Mouse (Mus musculus) liver, embryonic 14.5 days (tissue): ENCODE results near the gene Hist1h3b.

Source experiments
- CTCF ChIP-seq: IDR thresholded peaks from 2 replicates; pipeline ENCODE4 v1.5.1; 2016; ENCODE audit warnings: antibody characterized with exemption, low read depth, control low read depth
- EP300 ChIP-seq: IDR thresholded peaks from 2 replicates; pipeline ENCODE4 v1.6.1; 2016; ENCODE audit warnings: antibody characterized with exemption, low read depth

DNA sequence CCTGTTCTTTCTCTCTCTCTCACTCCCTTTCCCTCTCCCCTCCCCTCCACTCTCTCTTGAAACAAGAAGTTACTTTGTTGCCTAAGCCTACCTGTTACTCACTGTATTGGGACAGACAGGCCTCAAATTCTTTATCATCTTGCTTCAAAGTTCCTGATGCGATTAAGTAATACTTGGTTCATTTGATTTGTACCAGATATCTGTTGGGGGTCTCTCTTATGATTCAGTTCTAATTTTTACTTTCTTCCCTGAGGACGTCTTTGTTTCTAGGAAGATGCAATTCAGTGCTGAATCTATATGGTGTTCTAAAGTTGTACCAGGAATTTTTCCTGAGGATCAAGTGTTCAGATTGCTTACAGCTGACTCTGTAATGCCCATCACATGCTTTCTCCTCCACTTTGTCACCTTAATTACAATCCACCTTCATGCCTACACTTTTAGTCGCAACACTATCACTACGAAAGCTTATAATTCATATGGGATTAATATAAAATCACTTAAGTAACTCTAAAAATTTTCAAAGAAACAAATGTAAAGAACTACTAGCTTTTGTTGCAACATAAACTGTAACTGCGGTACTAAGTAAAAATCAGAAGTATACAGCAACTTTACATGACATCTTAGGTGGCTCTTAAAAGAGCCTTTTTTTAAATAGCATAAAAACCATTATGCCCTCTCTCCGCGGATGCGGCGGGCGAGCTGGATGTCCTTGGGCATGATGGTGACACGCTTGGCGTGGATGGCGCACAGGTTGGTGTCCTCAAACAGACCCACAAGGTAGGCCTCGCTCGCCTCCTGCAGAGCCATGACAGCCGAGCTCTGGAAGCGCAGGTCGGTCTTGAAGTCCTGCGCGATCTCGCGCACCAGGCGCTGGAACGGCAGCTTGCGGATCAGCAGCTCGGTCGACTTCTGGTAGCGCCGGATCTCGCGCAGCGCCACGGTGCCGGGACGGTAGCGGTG, 7.4 kb upstream of the Hist1h3b start:
- TF ChIP-seq CTCF (no peak), EP300 (no peak)
